Mouse (Mus musculus): ENCODE measurements at regions not wholly inside any gene's neighbourhood (a gene's known extent, or its start where the extent isn't known, plus 50 kb on each side); places are given as distances from the start of the nearest gene placed in this dataset.

DNA sequence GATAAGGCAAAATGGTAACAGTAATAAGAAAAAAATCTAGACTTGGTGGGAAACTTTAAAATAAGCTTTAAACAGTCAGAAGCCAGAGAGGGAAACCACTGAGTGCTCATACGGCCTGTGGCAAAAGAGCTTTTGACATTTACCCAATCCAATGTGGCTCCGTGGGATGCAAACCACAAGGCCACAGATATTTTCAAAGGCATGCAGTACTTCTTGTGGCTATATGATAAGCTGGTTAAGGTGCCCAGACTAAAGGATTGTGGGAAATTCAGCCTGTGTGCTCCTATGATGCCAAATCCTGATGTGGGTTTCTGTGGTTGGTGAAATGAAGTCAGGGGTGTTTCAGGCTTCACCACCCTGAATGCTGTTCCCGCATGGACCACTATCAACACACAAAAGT, 355.8 kb downstream of the Sorl1 start:
- no peak for DNase-seq (ENCODE audit: low spot score in 2 of 2)

DNA sequence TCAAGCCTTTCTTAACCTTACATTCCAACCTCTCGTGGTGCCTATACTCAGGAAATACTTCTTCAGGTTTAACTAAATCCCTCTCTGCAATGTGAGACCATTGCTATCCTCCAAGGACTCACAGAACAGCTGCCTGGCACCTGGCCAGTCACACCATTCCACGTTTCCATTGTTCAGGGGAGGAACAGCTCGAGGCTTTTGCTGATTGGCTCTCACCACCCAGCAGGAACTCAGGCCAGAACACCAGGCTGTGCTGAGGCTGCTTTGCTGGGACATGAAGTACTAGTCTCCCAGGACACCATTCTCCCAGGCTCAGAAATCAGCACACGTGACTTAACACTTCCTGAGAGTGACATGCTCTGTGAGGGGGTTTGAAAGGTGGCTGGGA, 357.6 kb downstream of the Sorl1 start:
- DNase-seq (ENCODE audit: low spot score in 2 of 2), result peak; percentile 24 to 26

DNA sequence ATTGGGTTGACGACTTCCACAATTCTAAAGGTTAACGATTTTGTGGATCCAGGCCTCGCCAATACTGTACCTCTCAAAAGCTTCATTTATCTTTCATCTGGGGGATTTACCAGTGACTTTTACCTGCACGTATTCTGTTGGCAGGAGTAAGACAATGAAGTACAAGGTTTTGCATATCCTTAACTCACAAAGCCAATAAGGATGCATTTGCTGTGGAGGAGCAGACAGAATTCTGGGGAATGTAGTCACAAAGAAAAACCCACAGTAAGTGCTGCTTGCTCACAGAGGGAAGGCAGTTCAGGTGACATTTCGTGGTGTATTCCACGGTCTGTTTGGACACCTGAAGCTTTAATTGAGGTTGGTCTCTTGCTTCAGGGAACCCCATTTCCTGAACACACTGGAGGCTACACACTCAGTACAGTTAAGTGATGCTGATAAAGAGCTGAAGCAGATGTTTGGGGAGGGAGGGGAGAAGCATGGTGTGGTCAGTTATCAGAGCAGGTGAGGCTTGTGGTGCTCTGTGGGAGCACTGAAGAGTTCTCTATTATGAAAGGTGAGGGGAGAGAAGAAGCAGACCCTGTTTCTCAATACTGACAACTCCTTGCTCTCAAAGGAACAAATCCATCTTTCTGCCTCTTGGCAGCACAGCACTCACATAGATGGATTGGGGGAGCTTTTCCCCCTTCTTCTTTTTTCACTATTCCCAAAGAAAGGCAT, 358.1 kb downstream of the Sorl1 start:
- DNase-seq (ENCODE audit: low spot score in 2 of 2), result no peak

DNA sequence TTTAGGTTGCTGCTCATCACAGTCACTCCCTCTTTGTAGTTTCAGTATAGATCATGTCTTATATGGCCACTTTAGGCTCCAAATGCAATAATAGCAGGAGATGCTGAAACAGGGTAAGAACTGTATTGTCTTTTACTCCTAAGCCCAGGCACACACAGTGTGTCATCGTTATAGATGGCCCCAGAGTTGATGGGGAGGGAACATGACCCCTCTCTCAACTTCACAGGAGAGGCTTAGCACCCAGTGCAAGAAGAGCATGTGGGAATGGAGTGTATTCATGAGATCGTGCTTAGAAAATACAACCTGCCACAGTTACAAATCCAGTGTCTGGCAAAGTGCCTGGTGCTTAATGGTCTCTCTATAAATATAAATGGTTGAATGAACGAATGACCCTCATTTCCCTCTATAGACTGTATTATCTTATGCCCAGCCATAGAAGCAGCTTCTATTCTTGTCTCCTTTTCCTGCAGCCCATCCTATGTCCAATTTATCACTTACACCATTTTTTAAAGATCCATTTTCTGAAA, 363.0 kb downstream of the Sorl1 start:
- no peak for DNase-seq (ENCODE audit: low spot score in 2 of 2)

DNA sequence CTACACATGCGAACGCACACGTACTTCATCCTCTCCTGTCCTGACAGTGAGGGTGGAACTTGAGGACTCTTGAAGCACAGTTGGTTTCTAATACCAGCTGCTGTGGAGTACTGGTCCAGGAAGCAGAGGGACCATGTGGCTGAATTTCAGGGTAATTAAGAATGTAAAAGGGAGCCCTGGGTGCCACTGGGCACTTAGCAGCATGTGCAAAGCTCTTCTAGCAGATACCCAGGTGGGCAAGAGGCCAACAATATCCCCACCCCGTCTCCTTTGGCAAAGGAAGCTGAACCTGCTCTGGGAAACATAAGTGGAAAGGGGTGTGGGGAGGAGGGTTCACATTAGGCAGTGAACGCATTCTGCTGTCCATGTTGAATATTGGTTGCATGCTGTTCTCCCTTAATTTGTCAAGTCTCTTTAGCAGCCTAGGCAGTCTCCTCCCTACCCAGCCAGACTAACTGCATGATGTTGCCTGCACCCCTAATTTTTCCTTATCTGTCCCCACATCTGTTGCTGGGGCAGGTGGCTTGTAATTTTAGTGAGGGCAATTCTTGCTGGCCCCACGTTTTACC, 369.6 kb downstream of the Sorl1 start:
- DNase-seq (ENCODE audit: low spot score in 2 of 2), result no peak

DNA sequence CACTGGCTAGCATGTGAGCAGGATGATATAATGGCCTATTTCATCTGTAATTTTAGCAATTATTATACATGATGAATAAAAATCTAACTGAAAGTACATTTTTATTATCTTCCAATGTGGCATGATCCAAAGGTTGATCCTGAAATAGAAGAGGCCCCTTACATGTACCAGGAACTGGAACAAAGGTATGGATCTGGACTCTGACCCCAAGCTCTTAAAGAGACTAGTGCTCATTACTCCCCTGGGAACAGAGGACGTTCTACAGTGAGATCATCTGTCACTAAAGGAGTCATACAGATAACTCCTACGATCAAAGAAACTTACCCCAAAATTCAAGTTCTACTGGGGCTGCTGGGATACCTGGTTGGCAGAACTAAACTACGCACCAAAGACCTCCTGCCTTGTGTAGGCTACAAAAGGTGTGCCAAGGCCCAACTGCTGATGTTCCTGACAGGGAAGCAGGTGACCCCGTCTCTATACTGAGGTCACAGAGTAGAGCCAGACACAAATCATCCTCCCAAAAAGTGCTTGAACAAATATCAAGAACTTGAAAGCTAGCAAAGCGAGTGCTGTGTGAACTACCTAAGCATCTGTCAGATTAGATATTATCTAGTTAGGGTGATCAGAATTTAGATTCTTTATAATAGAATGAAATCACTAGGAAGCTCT, 378.0 kb downstream of the Sorl1 start:
- no peak for DNase-seq (ENCODE audit: low spot score in 2 of 2)

DNA sequence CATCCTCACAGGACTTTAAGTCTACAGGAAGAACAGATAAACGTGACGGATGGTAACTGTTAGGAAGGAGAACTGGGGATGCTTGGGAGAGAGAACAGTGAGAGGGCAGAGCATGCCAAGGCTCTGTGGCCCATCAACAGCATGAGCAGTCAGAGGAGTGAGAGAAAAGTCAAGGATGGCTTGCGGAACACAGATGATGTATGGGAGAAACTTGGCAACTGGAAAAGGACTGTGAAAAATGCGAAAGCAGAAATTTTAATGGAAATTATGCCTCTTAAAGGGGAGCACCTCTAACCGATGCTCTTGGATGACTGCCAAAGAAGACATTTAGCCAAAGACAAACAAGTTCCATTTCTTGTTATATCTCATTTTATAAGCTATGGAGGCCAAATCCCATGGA, 382.6 kb downstream of the Sorl1 start:
- no peak for DNase-seq (ENCODE audit: low spot score in 2 of 2)

DNA sequence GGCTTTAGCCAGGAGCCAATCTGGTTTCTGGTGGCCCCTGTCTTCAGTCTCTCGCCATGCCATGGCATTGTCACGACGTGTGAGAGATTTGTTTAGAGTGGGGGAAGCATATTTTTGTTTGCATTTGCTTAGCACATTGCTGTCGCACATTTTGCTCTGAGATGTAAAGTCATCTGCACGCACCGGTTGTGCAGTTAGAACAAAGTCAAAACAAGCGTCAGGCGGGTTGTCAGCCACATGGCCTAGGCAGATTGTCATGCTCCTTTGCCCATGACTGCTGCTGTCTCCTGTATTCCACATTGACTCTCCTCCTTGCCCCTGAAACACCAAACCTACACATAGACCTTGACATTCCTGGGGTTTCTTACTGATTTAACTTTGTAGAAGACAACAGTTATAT, 383.6 kb downstream of the Sorl1 start:
- DNase-seq (ENCODE audit: low spot score in 2 of 2), result no peak

DNA sequence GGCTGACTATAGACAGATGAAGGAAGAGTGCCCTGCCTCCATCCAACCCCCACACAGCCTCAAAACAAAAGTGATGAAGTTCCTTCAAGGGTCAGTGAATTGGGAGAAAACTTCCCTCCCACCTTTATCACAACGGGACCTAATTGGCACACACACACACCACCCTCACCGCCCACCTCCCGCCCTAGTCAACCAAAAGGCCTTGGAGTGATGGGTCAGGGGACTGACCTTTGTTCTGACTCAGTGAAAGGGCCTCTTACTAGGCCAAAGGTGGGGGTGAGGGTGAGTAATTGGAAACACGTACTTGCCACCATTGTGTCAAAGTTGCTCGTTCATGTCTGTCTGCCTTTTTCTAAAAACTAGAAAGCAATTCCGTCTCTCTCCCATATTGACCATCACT, 386.4 kb downstream of the Sorl1 start:
- no peak for DNase-seq (ENCODE audit: low spot score in 2 of 2)

DNA sequence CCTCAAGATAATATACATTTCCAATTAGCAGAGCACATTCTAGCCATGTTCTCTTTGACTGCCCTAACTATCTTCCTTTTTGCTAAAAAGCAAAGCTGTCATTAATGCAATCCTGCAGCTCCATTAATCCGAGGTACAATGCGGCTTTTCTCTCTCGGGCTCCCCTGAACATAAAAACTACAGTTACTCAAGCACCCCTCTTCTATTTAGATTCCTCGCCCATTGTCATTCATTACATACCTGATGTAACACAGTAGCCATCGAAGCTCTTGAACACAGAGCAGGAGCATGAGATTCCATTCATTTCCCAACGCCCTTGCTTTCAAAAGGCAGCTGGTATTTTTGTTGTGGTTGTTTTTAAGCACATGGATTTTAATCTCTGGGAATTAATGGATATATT, 387.2 kb downstream of the Sorl1 start:
- no peak for DNase-seq (ENCODE audit: low spot score in 2 of 2)

DNA sequence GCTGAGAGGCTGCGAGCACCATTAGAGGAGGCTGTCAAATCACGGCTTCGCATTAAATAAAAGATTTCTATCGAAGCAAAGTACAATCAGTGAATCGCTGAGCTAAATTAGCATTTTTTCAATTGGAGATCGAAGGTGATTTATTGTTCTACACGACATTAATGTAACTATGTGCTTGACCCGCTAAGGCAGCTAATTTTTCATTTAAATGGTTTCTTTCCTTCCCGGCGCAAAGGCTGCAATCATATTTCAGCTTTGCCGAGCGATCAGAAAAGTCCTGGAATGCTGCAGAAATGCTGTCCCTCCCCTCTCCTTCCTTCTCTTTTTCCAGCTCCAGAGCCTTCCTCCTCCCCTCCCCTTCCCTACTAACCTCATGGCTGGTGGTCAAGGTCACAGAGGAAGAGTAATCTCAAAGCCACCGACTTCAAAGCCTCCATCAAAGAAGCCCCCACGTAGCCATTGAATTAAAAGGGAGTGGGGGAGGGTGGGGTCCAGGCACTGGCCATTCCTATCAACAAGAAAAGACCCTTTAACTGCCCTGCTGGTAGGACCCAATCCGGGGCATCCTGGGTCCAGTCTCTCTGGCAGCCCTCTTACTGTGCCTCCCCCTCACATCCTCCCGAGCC, 387.8 kb downstream of the Sorl1 start:
- DNase-seq (ENCODE audit: low spot score in 2 of 2), result peak in 1 of 2 experiments; percentile 5

DNA sequence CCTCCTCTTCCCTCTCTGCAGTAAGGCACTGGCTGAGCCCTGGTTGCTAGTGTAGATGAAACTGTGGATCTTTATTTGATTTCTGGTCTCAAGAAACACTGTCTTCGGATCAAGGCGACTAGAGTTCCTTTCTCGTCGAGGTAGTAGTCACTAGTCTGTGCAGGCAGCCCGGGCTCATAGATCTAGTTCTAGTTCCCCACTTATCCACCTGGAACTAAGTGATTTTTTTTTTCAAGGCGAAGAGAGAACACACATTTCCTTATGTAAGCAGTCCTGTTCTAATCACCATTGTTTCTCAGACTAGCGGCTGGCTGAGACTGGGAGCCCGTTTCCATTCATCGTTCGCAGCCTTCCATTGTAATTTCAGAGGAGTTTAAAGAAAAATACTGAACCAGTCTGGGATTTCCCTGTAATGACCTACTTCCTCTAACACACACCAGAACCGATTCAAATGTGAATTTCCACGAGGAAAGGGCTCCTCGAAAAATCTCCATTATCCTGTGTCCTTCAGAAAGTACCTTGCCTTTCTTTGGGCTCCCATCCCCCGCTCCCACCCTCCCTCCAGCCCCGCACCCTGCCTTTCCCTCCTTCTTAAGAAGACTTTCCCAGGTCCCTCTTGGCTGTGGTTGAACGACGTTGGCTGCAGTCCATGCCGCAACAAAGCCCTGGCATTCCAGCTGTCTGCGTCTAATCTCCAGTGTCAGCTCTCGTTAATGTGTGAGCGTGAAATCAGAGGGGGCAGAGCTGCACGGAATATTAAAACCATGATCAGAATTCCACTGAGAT, 388.5 kb downstream of the Sorl1 start:
- peak; percentile 62 to 75 for DNase-seq (ENCODE audit: low spot score in 2 of 2)

DNA sequence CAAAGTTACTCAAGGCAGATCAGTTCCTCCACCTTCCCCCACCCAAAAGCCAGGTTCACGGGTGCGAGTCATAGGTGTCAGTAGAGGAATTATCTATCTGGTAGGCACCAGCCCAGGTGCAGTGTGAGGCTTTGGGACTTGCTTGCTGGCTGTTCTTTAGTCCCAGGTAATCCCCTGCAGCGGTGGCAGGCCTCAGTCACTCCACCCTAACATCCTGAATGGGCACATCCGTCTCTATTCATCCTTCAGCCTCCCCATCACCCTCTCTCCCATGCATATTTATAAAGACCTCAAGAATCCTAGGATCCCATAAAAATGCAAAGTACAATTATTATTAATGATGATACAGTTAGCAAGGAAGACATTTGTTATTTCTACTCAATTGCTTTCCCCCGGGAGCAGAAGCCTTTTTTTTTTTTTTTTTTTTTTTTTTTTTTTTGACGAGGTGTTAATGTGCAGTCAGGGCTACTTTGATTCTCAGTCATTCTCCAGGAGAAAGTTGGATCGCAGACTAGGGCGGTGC, 389.1 kb downstream of the Sorl1 start:
- DNase-seq (ENCODE audit: low spot score in 2 of 2), result no peak

DNA sequence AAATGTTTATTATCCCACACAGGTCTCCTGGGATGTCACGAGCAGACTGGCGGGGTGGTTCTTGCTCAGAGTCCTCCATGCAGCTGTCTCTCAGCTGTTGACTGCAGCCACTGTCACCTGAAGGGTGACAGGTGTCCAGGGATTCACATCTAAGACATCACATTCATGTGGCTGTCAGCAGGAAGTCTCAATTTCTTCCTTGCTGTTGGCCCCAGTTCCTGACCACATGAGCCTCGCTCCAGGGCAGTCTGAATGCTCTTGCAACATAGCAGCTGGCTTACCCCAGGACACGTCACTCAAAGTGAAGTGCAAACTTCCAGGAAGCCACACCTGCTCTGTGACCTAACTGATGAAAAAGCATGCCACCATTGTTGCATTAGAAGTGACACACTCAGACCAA, 402.5 kb downstream of the Sorl1 start:
- DNase-seq (ENCODE audit: low spot score in 2 of 2), result no peak

DNA sequence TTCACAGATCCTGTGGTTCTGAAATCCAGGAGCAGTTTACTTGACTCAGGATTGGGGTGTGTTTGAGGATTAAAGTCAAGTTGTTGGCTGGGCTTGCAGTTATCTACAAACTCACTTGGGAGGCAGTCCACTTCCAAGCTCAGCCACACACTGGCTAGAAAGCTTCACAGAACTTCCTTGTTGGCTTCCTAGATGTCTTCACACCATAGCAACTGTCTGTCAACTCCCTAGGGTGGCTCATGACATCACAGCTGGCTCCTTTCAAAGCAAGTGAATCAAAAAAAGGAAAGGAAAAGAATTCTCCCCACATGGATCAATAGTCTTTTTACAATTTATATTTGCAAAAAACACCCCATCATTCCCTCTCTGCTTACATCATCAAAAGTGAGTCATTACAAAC, 408.9 kb downstream of the Sorl1 start:
- no peak for DNase-seq (ENCODE audit: low spot score in 2 of 2)

DNA sequence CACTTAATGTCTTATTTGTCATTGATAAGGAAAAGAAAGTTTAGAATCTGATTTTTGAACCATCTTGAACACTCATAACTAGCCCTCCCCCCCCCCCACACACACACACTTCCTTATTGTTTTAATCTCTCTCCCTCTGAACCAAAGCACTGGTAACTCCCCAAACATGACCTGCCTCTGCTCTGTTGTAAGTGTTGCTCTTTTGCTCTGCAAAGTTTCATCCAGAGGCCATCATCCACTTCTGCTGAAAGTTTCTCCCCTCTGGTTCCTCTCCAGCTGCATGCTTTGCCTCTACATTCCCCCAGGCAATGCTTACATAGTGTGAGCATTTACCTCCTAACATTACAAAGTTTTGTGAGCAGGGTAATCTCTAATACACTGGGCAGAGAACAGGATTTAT, 418.1 kb downstream of the Sorl1 start:
- no peak for DNase-seq (ENCODE audit: low spot score in 2 of 2)

DNA sequence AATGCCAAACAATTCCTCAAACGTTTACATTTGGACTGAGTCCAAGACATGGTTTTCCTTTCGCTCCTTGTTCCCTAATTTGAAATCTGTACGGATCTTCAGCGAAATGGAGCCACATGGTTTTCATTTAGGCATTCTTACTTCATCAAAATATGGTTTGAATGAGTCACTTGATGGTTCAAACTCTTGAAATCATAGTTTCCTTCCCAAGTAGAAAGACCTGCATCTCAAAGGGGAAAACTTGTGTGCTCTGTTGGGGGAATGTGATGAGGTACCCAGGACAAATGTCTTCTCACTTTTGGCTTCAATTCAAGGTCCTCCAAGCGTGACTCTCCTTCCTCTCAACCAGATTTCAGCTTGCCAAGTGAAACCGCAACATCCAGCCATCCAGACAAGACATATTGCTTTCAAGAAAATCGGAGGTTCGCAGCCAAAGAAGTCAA, 418.6 kb downstream of the Sorl1 start:
- no peak for DNase-seq (ENCODE audit: low spot score in 2 of 2)

DNA sequence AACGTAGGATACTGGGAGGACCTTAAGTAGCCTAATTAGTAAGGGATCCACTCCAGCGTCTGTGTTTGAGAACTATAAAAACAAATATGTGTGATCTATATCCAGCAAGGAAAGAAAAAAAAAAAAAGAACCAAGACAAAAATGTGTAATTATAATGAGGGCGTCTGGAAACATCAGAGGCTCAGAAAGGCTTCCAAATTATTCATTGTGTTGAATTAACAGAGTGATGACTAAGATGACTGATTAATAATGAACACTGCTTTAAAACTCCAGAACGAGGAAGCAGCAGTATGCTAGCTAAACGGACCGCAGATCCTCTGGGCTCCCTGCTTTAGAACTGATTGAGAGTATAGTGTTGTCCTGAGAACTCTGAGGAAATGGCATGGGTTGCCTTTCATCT, 421.0 kb downstream of the Sorl1 start:
- no peak for DNase-seq (ENCODE audit: low spot score in 2 of 2)

DNA sequence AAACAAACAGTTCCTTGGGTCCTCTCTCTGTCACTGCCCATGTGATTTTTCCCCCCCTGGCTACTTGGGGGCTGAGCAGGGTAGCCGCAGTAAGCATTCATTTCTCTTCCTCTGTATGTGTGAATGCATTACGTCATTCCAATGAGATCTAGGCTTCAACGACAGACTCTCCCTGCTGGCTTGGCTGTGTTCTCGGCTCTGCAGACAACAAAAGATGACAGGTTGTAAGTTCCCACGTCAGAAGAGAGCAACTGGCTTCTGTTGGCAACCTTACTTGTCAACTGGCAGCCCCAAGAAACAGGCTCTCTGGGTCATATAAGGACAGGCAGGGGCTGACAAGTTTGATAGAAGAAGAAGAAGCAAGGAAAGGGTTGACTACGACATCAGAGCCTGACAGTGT, 423.4 kb downstream of the Sorl1 start:
- no peak for DNase-seq (ENCODE audit: low spot score in 2 of 2)

DNA sequence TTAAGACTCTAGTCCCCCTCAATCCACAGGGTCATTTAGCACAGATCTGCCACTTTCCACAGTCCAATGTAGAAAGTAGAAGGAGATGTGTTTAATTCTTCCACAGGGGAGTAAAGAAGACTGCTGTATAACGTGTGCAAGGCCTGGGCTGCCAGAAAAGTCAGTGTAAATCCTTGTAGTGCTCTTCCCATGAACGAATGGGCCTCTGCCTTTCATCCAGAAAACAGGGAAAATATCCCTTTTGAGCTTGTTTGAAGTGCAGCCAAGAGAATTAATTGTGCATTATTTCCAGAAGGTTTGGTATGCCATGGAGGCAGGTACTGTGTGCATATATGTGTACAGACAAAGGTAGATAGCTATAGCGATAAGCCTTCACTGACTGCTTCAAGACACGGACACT, 425.1 kb downstream of the Sorl1 start:
- no peak for DNase-seq (ENCODE audit: low spot score in 2 of 2)

Measured in left cerebral cortex, adult 18-20 months (tissue).